Mouse (Mus musculus) embryonic fibroblast, embryonic 13.5 days (primary cell): ENCODE results near the gene Amd2.

Experiments used
- CTCF ChIP-seq: IDR thresholded peaks from 2 replicates; pipeline ENCODE4 v1.5.1; 2011; ENCODE audit warnings: mild to moderate bottlenecking, control low read depth, low read length, moderate library complexity, borderline replicate concordance; ENCODE audit not compliant: insufficient read depth
- POLR2A ChIP-seq: IDR thresholded peaks from 2 replicates; pipeline ENCODE4 v1.6.1; 2011; ENCODE audit warnings: low read depth, mild to moderate bottlenecking, control low read depth, low read length, moderate library complexity

GRCm38 (mm10) chr10:35761280-35761679 lies 49.6 kb upstream of the Amd2 start:
- no peak for TF ChIP-seq CTCF
- TF ChIP-seq POLR2A: no peak
